Mouse (Mus musculus): ENCODE data around the gene Klk1b3.
"Not testable (repeated sequence)": the region's sequence is repeated elsewhere in the genome, so short reads cannot be mapped to it uniquely, and the experiment has no call there.

DNA sequence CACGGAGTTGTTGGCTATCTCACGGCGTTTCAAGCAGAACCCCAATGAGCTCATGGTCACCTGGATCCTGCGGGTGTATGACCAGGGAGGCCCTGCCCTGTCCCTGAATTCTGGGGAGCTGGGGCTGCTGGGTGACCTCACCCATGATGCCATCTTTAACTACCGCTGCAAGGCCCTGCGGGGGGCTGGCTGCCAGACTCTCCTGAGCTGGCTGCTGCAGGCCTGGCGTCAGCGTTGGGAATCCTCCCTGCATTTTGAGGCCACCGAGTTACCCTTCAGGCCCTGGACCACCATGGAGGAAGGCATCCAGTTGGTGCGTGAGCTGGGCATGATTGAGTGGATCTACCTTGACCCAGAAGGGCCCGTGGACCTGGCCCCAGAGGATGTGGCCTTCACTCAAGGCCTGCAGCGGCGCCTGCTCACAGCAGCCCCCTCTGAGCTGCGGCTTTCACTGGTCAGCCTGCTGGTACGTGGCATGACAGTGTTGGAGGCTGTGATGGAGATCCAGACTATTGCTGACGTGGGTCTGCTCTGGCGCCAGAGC, 52.8 kb downstream of the Klk1b3 start:
- not testable (repeated sequence) for TF ChIP-seq CTCF (conservative IDR thresholded peaks at IDR 0.05; ENCODE audit: low read length); NANOG (IDR thresholded peaks at IDR 0.05; ENCODE audit: borderline replicate concordance, low read length); POU5F1 (IDR thresholded peaks at IDR 0.05; ENCODE audit: borderline replicate concordance, low read length)
